Mouse (Mus musculus) heart, postnatal 36 days (tissue): Measurements from ENCODE around the gene Rab24. TPM values are rescaled to one million over a fixed set of nuclear protein-coding genes. Genes with fewer than 3 reads are reported as not detected.

Source experiments
- DNase-seq, 2 experiments: peaks; one replicate each; pipeline ENCODE4 v3.0.0; 2021 to 2022
- intact Hi-C: fragments of 180-260 bp; cut with DNase I; formaldehyde crosslinking; loops from one replicate; pipeline ENCODE4 v1.15.1; 2025
- total RNA-seq, 2 experiments: library from RNA; stranded (reverse); gene quantifications; 2 replicates each; pipeline ENCODE4 v1.2.3; 2021

The Rab24 gene
- total RNA-seq = 10 to 100 TPM; 39.2 to 40.5 TPM

DNA sequence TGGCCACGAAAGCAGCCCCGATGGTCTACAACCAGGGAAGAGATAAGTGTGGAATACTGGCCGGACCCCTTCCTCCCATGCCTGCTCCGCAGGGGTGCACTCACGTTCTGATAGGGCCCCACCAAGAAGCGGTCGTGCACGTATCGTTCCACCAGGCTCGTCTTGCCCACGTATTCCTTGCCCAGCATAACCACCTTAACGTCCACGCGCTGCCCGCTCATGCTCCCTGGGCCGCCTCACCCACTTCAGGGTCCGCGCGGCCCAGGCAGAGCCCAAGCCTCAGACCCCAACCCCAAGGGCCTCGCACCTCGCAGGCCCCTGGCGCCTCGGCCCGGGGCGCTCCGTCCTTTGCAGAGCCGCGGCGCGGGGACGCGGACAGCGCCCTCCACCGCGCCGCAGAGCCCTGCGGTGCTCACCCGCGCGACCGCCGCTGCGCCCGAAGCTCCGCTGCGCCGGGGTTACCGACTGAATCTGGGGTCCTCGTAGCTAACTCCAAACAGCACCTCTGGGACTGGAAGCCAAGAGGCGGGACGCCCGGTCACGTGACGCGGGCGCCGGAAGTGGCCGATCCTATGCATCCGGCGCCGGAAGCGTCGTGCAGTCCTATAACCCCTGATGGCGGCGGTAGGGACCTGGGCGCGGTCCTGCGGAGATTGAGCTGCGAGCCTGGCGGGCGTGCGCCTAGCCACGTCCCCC is at the start of gene Rab24:
TSS of gene Rab24 (minus strand) at position 513 of the 696 bp plus-strand sequence.
- intact Hi-C loops = loop anchor here (10.0 kb wide), 1 partner anchor 217 kb away; the partner anchor contains the start of genes Uimc1 and Zfp346
- DNase-seq = peak; percentile 88 to 90

DNA sequence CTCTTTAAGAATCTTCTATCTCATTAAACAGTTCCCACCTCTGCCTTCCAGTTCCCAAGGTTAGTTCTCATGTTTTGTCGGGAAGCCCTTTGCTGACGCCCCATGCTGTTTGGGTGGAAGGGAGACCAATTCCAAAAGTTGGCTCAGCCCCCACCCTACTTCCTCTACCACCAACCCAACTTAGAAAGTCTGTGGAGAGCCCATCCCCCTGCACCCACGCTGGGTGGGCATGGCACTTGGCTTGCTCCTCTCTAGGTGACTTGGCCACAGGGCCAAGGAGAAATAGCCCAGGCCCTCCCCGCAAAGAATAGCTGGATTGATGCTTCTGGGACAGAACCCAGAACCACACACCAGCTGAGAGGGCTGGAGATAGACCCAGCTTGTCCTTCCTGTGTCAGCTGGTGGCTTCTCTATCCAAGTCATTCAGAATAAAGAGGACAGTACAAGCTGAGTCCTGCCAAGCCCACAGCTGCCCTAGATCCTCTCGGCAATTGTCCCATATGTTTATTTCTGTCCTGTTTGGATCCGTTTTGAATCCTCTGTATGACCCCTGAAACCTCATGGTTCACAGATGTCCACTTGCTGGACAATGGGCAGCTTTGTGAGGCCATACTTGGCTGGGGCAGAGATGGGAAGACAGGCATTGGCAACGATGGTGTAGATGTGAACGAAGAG is 49.4 kb upstream of the Rab24 start:
- peak in 1 of 2 experiments; percentile 12 for DNase-seq
- intact Hi-C loops = no loop called here

DNA sequence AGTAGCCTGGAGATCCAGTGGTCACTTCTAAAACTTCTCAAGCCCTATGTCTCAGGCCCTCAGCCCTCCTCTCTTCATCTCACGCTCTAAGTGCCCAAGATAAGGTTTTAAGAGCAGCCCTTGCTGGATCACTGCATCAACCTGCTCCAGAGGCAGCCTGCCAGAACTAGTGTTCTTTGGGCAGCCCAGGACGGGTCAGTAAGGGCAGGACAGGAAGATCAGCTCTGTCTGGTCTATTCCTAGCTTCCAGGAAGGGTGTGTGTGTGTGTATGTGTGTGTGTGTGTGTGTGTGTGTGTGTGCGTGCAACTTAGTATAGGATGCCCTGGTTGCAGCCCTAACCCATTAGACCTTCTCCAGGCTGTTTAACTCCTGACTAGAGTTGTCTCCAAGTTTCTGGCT is 48.5 kb upstream of the Rab24 start:
- DNase-seq = peak; percentile 14 to 27
- intact Hi-C loops = no loop called here

DNA sequence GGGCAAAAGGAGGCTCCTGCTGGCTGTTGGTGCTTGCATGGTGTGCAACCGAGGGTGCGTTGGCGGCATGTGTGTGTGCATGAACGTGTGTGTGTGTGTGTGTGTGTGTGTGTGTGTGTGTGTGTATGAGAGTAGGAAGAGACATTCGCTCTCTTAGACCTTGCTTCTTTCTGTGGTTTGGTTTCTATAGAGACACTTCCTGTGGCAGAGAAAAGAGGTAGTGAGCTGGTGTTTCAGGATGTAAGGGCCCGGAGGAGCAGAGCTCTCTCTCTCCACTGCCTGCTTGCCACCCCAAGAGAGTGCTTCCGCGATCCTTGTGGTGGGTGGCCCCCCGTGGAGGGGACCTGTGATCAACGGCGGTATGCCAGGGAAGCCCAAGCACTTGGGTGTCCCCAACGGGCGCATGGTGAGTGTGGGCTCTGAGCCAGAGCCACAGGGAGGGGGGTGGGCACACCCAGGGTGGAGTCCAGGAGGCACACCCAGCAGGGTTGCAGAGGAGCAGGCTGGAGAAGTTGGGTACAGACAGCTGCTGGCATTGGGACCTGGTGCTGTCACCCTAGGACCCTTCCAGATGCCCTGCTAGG is 47.9 kb upstream of the Rab24 start, which contains the start of gene Rgs14:
TSS of gene Rgs14 (plus strand) at position 202 of the 584 bp plus-strand sequence.
- DNase-seq = peak; percentile 26 to 43
- intact Hi-C loops = no loop called here

DNA sequence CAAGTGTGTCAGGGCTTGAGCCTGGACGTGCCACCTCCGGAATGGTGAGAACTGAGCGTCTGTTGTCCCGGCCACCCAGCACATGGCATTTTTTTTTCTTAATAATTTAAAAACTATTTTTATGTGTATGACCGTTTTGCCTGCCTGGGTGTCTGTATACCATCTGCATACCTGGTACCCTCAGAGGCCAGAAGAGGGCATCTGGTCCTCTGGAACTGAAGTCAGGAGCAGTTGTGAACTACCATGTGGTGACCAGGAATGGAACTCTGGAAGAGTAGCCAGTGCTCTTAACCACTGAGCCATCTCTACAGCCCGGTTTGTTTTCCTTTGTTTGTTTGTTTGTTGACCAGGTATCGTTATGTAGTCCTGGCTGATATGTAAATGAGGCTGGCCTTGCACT is 46.7 kb upstream of the Rab24 start:
- intact Hi-C loops = no loop called here
- DNase-seq = no peak

DNA sequence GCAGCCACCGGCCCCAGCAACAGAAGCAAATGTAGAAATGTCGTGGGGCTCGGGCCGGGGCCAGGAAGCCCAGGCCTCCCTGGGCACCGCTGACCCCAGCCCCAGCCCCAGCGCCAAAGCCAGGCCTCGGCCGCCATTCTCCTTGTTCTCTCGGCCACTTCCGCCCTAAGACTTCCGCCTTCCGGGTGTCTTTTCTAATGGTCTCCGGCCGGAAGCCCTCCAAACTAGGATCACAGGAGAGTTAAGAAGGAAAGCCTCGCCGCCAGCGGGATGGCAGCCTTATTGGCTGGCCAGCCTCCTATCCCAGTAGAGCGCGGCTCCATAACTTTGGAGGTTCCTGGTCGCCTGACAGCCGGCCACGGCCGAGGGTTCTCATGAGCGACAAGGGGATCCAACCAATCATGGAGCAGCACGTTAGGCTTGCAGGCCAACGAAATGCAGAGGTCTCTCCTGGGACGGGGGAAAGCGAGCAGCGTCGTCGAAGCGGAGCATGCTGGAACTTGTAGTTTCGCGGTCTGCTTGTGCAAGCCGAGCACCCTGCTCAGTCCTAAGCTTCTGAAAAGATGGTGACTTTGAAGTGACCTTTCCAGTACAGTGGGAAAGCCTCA is 40.8 kb upstream of the Rab24 start, which contains the start of gene Lman2:
TSS of gene Lman2 (minus strand) at position 331 of the 608 bp plus-strand sequence.
- peak; percentile 91 to 94 for DNase-seq
- intact Hi-C loops = no loop called here

DNA sequence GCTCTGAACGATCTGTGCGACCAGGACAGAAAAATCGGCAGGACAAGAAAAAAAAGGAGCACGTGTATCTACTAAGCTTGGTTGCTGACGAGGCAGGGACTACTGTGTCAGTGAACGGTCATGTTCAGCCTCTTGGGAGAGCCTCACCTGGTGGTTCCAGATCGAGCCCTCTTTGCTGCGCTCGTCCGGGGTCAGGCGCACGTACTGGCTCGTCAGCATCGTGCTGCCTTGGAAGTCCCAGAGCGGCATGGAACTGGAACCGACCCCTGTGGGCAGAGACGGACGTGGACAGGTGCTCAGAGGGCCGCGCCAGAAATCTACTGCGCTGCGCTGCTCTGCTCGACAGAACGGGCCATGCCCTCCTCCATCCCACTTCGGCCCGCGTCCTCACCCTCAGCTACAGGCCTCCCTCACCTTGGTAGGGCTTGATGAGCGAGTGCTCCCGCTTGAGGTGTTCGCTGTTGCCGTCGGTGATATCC is 40.3 kb upstream of the Rab24 start:
- intact Hi-C loops = loop anchor here (2.0 kb wide), 1 partner anchor 31 kb away; no protein-coding TSS in a partner anchor
- no peak for DNase-seq

DNA sequence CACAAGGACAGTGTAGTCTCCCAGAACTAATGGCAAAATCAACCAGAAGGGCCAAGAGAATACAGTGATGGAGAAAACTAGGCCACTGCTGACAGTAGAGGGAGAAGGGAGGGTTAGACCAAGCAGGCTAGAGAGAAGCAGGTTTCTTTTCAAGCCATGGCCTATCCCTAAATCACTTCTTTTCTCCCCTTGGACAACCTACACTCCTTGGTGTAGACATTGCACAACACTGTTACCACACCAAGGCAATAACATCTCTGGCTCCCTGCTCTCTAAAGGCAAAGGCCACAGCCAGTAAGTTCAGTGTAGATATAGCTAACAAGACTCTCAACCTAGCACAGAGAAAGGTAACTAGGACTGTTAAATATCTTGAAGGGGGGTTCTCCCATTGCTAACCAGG is 39.4 kb upstream of the Rab24 start:
- intact Hi-C loops = loop anchor here (2.0 kb wide), 1 partner anchor 30 kb away; no protein-coding TSS in a partner anchor
- DNase-seq = no peak

DNA sequence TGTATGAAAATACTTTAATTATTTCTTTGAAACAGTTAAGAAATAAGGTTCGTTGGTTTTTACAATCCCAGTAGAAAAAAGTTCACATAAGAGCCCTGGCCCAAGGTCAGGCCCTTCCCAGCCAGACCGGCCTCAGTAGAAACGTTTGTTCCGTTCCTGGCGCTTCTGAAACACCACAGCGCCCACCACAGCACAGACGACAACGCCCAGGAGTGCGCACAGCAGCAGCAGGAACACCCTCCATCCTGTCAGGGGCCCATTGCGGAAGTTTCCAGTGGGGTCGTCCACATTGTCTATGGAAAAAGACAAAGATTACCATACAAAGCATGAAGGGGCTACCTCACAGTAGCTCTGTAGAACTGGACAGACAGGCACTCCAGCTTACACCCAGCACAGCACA is 25.0 kb upstream of the Rab24 start:
- no peak for DNase-seq
- intact Hi-C loops = no loop called here

DNA sequence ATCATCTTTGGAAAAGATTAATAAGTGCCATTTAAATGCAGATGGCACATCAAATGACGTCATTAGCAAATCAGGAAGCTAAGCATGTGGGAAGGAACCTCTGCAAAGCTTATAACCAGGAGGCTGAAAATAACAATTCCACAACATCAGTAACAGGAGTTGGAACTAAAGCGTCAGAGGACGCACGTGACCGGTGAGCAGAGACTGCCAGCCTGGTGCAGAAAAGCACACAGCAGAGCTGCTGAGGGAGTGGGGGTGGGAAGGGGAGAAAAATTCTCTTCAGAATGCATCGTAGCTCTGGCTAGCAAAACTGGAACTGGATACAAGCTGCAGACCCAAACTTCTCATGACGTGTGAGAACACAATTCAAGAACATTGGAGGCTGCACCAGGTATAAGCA is 22.5 kb upstream of the Rab24 start:
- intact Hi-C loops = no loop called here
- DNase-seq = no peak

DNA sequence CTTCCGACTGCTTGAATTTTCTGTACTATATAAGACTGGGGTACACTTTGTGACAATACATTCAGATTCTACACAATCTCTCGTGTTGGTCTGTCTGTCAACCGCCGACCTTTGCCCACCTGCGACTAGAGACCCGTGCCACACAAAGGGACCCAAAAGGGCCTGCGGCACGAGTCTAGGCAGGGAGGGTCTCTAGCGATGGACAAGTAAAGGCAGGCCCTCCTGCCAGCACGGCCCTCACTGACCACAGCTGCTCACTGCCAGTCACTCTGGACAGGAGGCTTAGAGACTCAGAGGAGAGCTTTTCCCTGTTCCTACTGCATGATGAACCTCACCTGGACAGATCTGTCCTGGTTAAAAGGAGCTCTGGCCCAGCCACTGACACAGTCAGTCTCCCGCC is 20.7 kb upstream of the Rab24 start:
- DNase-seq = no peak
- intact Hi-C loops = no loop called here

DNA sequence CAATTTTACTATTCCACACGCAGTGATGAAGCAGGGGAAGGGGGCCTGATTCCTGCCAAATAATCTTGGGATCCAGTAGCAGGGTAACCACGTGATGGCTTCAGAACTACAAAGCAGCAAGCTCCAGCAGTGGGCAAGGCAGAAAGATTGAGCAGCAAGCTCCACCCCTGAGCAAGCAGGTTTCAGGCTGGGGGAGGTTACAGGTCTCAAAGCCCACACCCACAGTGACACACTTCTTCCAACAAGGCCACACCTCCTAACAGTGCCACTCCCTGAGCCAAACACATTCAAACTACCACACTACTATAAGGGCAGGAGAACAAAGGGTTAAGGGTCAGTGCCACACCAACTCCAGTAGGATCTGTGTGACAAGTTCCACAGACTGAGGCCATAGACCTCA is 17.5 kb upstream of the Rab24 start:
- intact Hi-C loops = no loop called here

DNA sequence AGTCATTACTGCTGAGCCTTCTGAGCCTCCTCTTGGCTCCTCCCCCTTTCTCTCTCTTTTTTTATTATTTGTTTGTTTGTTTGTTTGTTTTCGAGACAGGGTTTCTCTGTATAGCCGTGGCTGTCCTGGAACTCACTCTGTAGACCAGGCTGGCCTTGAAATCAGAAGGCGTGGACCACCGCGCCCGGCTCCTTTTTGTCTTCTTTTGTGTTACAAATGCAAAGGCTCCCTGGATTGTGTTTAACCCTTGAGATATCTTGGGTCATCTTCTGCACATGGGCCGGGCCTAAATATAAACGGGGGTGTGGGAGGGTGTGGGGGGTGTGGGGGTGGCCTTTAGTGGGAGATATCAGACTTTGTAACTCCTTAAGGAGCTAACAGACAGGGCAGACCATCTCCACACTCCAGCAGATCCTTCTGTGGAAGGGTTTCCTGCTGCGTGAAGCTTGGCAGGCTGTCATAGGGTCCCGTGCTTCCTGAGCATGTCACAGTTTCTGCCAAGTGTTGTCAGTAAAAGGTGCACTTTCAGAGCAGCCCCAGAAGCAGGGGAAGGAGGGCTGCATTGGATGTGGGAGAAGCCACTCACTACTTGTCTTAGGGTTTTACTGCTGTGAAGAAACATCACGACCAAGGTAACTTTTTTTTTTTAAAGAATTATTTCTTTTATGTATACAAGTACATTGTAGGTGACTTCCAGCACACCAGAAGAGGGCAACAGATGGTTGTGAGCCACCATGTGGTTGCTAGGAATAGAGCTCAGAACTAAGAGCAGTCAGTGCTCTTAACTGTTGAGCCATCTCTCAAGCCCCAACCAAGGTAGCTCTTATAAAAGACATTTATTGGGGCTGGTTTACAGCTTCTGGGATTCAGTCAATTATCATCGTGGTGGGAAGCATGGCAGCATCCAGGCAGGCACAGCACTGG is 16.6 kb upstream of the Rab24 start:
- DNase-seq = no peak
- intact Hi-C loops = no loop called here

More for the DNA sequence above, 17.5 kb upstream of the Rab24 start:
- DNase-seq = no peak

DNA sequence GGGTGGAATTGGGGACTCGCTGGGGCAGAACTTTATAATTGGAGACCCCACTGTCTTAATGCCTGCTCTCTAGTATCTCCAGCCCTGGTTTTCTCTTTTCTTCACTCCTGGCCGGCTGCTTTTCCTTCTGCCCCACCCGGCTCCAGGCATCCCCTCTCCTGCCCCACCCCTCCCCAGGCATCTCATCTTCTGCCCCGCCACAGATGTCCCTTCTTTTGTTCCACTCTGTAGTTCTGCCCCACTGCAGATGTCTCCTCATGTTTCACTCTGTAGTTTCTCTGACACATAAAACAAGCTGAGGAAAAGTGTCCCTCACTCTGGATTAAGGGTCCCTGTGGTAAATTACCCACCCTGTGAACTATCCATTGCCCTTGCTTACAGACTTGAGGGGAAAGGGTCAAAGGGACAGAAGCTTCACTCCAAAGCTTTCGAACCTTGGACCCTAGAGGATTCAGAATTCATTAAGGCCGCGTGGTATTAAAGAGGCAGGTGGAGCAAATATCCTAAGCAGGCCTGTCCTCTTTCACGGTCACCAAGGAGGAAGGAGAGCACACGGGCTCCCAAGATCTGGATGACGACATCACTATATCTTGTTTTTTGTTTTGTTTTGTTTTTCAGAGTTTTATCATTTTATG is 15.7 kb upstream of the Rab24 start:
- intact Hi-C loops = no loop called here
- DNase-seq = no peak

DNA sequence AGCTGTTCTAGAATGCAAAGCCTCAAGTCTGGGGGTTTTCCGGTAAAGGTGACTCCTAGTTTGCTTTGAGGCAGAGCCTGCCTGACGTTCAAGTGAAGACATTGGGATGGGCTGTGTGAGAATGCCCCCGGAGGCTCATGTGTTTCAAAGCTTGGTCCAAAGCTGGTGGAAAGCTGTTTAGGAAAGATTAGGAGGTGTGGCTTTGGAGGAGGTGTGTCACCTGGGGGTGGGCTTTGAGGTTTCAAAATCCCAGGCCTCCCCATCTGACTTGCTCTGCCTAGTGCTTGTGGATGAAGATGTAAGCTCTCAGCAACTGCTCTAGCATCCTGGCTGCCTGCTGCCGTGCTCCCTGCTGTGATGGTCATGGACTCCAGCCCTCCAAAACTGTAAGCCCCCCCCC is 14.0 kb upstream of the Rab24 start:
- intact Hi-C loops = no loop called here
- DNase-seq = no peak

DNA sequence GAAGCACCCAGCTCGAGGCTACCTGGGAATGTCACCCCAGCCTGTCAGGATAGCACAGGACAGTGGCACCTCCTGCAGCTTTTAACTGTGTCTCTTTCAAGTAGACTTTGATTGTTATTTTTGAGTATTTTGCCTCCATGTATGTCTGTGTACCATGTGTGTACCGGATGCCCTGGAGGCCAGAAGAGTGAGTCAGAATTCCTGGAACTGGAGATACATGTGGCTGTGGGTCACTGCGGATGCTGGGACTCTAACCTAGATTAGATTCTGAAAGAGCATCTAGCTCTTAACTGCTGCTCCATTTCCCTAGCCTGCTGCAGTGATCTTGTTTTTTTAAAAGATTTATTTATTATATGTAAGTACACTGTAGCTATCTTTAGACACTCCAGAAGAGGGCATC is 10.6 kb upstream of the Rab24 start:
- no peak for DNase-seq
- intact Hi-C loops = no loop called here

DNA sequence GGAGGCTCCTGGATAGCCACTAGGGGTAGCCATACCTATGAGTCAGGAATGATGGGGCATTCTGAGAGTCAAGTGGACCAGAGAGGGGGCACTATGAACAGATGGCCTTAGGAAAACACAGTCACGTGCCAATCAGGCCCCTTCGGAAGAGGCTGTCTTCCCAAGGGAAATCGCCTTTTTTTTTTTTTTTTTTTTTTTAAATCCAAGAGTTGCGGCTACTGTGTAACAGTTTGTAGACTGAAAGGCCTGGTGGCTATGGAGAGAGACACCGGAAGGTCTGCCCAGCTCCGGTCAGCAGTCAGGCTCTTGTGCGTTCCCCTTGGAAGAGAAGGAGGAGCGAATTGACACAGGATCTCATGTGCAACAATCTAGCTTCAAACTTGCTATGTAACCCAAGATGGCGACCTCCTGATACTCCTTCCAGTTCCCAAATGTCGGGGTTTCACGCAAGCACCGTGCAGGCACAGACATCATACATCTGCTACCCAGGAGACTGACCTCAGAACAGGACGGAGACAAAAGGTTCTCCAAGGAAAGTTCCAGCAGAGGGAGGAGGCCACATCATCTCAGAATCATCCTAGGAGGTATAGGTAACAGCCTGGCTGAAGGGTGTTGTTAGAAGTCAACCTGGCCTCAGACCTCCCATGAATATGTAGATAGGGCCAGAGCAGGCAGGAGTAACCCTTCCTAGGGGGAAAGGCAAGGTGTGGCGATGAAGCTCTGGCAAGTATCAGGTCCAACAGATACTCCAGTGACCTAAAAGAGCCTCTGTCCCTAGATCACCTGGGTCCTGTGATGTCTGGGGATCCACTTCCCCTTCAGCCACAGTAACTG is 9.0 kb upstream of the Rab24 start:
- DNase-seq = no peak
- intact Hi-C loops = loop anchor here (2.0 kb wide), 1 partner anchor 30 kb away; no protein-coding TSS in a partner anchor
